Mouse (Mus musculus) liver, embryonic 14.5 days (tissue): ENCODE measurements at regions not wholly inside any gene's neighbourhood (a gene's known extent, or its start where the extent isn't known, plus 50 kb on each side); places are given as distances from the start of the nearest gene placed in this dataset.

Source experiments
- CTCF ChIP-seq: IDR thresholded peaks from 2 replicates; pipeline ENCODE4 v1.5.1; 2016; ENCODE audit warnings: antibody characterized with exemption, low read depth, control low read depth
- EP300 ChIP-seq: IDR thresholded peaks from 2 replicates; pipeline ENCODE4 v1.6.1; 2016; ENCODE audit warnings: antibody characterized with exemption, low read depth

DNA sequence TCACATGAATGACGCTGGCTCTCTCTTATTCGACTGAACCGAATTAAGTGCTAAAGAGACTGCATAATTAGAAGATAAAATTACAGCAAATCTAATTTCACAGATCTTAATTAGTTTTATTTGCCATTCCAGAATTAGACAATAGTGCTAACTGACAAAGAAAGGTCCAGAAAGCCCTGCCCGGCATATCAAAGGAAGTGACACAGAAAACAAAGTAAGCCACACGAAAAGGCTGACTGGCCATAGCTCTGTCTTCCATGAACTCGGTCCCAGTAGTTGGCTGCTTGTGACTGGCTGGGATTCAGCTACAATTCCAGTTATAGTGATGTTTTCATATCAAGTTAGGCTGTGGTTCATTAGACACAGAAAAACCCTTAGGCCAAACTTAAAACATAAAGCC, 468.7 kb upstream of the Gm19410 start:
- TF ChIP-seq CTCF = no peak
- no peak for TF ChIP-seq EP300
